Mouse (Mus musculus) embryo, embryonic 10.5 days (tissue): ENCODE results near the gene Gm3149.
A peak's percentile ranks its signal among the peaks of the same experiment; 100 is the strongest.
"Not testable (repeated sequence)": the region's sequence is repeated elsewhere in the genome, so short reads cannot be mapped to it uniquely, and the experiment has no call there.

Source experiments
- DNase-seq: peaks from one replicate; pipeline ENCODE4 v3.0.0-alpha.2; 2015; ENCODE audit warnings: low spot score

Gene Gm3149

DNA sequence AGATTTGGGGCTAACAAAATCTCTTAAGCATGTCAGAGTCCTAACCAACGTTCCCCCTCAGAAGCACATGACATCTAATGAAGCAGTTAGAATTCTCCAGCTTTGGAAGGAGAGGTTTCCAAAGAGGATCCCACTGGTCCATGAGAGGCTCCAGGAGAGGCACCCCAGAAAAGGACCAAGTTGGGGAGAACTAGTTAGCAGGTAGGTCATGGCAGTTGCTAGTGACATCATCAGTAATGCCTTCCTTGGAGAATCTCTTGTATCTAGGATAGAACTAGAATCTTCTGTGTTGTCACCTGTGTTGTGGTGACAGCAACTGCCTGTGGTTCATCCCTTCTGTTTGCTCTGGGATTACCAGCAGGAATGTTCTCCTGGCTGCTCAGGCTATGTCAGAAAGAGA, at the start of gene Gm3149:
Gene Gm3149 (plus strand): TSS at position 301 of the 400 bp plus-strand sequence.
- not testable (repeated sequence) for DNase-seq

DNA sequence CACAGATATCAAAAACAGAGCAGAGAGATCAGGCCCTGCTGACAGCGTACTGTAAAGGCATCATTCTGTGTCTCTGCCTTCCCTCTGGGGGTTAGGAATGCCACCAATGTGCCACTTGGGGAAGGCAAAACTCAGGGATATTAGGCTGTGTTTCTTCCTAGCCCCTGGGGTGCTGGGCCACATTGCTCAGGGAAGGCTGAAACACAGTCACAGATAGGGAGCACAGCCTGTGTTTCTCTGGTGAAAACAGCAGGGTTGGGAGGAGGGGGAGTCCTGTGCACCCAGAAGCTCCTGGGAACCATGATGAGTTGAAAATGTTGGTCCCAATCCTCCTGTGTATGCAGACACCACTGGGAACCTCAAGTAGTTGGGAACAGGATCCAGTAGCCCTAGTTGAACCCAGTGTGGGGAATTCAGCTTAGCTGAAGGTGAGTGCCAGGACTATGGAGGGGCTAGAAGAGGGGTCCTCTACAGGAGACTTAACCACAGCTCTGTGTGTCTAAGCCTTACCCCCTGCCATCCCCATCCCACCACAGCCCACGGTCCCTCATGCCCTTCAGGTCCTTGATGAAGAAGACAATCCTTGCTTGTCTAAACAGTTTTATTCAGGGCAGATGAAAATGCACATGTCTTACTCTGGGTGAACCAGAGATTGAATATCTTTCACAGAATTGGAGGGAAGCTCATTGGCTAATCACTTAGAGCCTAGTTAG, 47.7 kb upstream of the Gm3149 start:
- DNase-seq: not testable (repeated sequence)

DNA sequence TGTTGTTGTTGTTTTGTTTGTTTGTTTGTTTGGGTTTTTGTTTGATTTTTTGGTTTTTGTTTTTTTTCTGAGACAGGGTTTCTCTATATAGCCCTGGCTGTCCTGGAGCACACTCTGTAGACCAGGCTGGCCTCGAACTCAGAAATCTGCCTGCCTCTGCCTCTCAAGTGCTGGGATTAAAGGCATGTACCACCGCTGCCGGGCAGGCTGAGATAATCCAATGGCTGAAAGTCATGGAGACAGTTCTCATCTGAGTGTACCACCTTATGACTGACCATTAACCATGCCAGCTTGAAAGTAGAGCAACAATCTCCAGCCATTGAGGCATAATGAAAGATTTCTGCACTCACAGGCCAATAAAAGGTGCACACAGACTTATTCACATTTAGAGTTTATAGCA, 37.3 kb upstream of the Gm3149 start:
- DNase-seq: not testable (repeated sequence)

DNA sequence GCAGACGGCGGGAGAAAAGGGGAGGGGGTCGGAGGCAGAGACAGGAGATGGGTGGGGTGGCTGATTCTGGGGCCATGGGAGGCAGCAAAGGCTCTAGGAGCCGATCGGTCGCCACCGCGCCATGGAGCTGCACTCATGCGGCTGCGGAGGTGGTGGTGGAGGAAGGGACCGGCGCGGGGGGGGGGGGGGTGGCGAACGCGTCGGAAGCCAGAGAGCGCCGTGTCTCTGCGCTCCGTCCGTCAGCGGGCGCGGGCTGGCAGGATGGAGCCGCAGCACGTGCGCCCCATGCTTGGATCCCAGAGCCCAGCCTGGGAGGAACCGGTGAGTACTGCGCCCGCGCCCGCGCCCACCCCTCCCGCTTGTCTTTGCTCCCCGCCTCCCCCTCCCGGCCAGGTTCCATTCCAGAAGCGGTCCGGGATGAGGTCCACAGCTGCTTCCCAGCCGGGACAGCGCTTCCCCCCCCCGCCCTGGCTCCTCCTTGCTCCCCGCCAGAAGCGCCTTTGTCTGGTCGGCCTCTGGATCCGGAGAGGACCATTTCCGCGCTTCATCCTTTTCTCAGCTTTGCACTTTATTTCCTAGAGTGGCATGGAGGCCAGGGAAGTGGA, 17.5 kb downstream of the Gm3149 start, which contains the start of gene 2610042L04Rik:
Gene 2610042L04Rik (plus strand): TSS at position 288 of the 605 bp plus-strand sequence.
- DNase-seq: peak; percentile 4

DNA sequence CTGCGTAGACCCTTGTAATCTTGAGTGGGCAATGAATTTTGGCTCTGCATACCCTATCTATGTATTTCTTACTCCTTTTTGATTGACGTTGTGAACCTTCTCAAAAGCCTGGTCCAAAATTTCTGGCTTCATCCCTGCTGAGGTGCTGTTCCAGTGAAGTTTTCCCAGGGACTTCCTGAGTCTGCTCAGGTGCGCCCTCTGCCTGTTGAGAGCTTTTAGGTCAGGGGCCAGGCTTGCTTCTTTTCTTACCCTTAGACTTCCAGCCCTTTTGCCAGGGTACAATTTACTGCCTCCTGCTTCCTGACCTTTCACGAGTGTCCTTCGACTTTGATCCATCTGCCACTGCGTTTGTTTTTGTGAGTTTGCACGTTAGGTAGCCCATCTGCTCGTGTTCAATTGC, 18.4 kb downstream of the Gm3149 start:
- not testable (repeated sequence) for DNase-seq

DNA sequence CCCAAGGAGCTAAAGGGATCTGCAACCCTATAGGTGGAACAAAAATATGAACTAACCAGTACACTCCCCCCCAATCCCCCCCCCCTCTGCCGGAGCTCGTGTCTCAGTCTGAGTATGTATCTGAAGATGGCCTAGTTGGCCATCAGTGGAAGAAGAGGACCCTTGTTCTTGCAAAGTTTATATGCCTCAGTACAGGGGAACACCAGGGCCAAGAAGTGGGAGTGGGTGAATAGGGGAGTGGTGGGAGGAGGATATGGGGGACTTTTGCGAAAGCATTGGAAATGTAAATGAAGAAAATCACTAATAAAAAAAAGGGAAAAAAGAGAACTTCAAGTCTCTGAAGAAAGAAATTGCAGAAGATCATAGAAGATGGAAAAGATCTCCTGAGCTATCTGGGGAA, 51.9 kb downstream of the Gm3149 start:
- not testable (repeated sequence) for DNase-seq

DNA sequence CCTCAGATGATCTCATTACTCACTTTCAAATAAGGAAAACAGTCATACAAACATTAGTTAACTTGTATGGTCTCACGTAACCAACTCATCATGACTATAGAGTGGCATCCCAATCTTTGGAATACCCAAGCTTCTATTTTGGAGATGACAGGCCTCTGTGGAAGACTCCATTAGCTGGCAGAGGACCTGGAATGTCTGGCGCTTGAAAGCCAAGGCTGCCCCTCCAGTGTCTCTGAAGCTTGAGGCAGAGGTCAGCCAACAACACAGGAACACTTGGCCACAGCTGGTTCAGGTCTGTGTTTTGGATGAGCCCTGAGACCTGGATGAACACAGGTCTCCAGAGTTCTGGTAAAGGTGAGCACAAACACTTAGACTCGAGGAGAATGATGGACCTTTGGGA, 52.6 kb downstream of the Gm3149 start:
- DNase-seq: not testable (repeated sequence)
